Mouse (Mus musculus) liver, adult 2 months (tissue): ENCODE measurements at regions not wholly inside any gene's neighbourhood (a gene's known extent, or its start where the extent isn't known, plus 50 kb on each side); places are given as distances from the start of the nearest gene placed in this dataset.

ENCODE experiments used
- CTCF ChIP-seq: fragments of 200-500 bp; IDR thresholded peaks from 2 replicates; pipeline ENCODE4 v1.5.1; 2011; ENCODE audit warnings: low read depth, low read length, control low read depth
- POLR2A ChIP-seq: fragments of 200-500 bp; IDR thresholded peaks from 2 replicates; pipeline ENCODE4 v1.6.1; 2011; ENCODE audit warnings: low read length, control low read depth; ENCODE audit not compliant: insufficient read depth; ENCODE audit errors: extremely low read depth

DNA sequence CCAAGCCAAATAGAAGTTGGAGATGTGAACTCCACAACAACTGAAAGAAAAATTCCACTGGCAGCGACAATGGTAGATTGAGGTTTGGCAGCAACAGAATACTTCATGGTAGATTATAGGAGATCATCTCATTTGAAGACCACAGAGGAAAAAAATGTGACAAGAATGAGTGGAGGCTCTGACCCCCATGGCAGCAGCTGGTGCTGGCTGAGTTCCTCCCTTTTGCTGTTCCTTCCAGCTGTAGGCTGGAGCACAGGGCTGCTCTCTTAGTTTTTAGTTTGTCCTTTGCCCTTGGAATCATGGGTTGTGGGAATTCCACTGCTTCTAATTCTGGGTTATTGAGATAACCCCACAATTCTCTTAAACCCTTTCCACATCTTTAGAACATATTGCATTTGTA lies 248.8 kb downstream of the Pros1 start:
- TF ChIP-seq CTCF (no peak), POLR2A (no peak)
